Mouse (Mus musculus) myocyte (in vitro differentiated cells): ENCODE measurements at regions not wholly inside any gene's neighbourhood (a gene's known extent, or its start where the extent isn't known, plus 50 kb on each side); places are given as distances from the start of the nearest gene placed in this dataset.

ENCODE experiments used
- MAX ChIP-seq: IDR thresholded peaks from one replicate; pipeline ENCODE4 v1.6.1; 2011; ENCODE audit warnings: low read depth, mild to moderate bottlenecking, control low read depth
- MYOD1 ChIP-seq, 3 experiments: IDR thresholded peaks; one replicate each; pipeline ENCODE4 v1.6.1; 2011; ENCODE audit warnings: control low read depth in 2 of 3, low read depth in 2 of 3, mild to moderate bottlenecking in 2 of 3, moderate library complexity in 1 of 3; ENCODE audit not compliant: insufficient read length in 2 of 3, control insufficient read depth in 1 of 3
- MYOG ChIP-seq, 3 experiments: IDR thresholded peaks; one replicate each; pipeline ENCODE4 v1.6.1; 2011; ENCODE audit warnings: control low read depth in 2 of 3, low read depth in 2 of 3, mild to moderate bottlenecking in 2 of 3; ENCODE audit not compliant: insufficient read length in 2 of 3, control insufficient read depth in 1 of 3, insufficient read depth in 1 of 3
- POLR2A ChIP-seq: IDR thresholded peaks from one replicate; pipeline ENCODE4 v1.6.1; 2011; ENCODE audit warnings: low read depth, mild to moderate bottlenecking, control low read depth, moderate library complexity; ENCODE audit not compliant: insufficient read length
- POLR2AphosphoS2 ChIP-seq: IDR thresholded peaks from one replicate; pipeline ENCODE4 v1.6.1; 2011; ENCODE audit warnings: low read depth, control low read depth; ENCODE audit not compliant: insufficient read length
- REST ChIP-seq: IDR thresholded peaks from one replicate; pipeline ENCODE4 v1.6.1; 2011; ENCODE audit warnings: mild to moderate bottlenecking, control low read depth, moderate library complexity; ENCODE audit not compliant: insufficient read depth, insufficient read length
- TCF3 ChIP-seq: IDR thresholded peaks from one replicate; pipeline ENCODE4 v1.6.1; 2011; ENCODE audit warnings: low read depth, control low read depth; ENCODE audit not compliant: insufficient read length
- USF1 ChIP-seq: IDR thresholded peaks from one replicate; pipeline ENCODE4 v1.6.1; 2011; ENCODE audit warnings: low read depth, mild to moderate bottlenecking, control low read depth, moderate library complexity

DNA sequence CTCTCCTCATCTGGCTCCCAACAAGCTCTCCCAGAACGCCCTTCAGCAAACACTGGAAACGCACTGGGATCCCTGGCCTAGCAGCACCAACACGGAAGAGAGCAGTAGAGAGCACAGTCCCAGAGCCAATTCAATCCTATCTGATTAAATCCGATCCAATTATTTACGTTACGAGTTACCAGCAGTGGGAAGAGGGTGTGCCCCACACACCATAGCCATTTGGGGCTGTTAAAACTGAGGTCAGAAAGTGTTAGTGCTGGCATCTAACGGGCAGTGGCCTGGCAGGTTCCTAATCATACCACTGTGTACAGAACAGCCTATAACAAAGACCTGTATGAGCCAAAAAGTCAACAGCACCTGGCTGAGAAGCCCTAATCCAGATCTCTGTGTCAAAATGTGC, 60.1 kb upstream of the Nfe2l3 start:
- TF ChIP-seq USF1 (no peak), MYOD1 (IDR thresholded peaks at IDR 0.05; ENCODE audit: control insufficient read depth in 1 of 3, insufficient read length in 2 of 3, low read depth in 2 of 3) (no peak), POLR2A (no peak), TCF3 (no peak), MYOG (IDR thresholded peaks at IDR 0.05; ENCODE audit: control insufficient read depth in 1 of 3, insufficient read depth in 1 of 3, insufficient read length in 2 of 3, low read depth in 2 of 3) (no peak), POLR2AphosphoS2 (no peak), MAX (no peak), REST (no peak)
